Mouse (Mus musculus) testis, adult 2 months (tissue): ENCODE results near the gene Apbb1. TPM values are rescaled to one million over a fixed set of nuclear protein-coding genes. Genes with fewer than 3 reads are reported as not detected.

Experiments
- H3K27ac ChIP-seq: fragments of 200-500 bp; 2 replicates; pipeline ENCODE4 v1.5.1; 2012; ENCODE audit warnings: low read depth, low read length; ENCODE audit not compliant: control insufficient read depth, insufficient read depth
- H3K27me3 ChIP-seq: fragments of 200-500 bp; 2 replicates; pipeline ENCODE4 v1.6.1; 2012; ENCODE audit warnings: mild to moderate bottlenecking, low read length, moderate library complexity; ENCODE audit not compliant: control insufficient read depth, insufficient read depth
- H3K36me3 ChIP-seq: fragments of 200-500 bp; 2 replicates; pipeline ENCODE4 v1.6.1; 2012; ENCODE audit warnings: mild to moderate bottlenecking, low read length; ENCODE audit not compliant: control insufficient read depth, insufficient read depth
- H3K4me1 ChIP-seq: fragments of 200-500 bp; 2 replicates; pipeline ENCODE4 v1.6.1; 2012; ENCODE audit warnings: low read length; ENCODE audit not compliant: control insufficient read depth, insufficient read depth
- H3K4me3 ChIP-seq: fragments of 200-500 bp; 2 replicates; pipeline ENCODE4 v1.5.1; 2012; ENCODE audit warnings: low read depth, mild to moderate bottlenecking, low read length, moderate library complexity, mixed read lengths; ENCODE audit not compliant: control insufficient read depth
- CTCF ChIP-seq: fragments of 200-500 bp; IDR thresholded peaks from 2 replicates; pipeline ENCODE4 v1.5.1; 2012; ENCODE audit warnings: low read depth, mild to moderate bottlenecking, inconsistent platforms, low read length, moderate library complexity; ENCODE audit not compliant: control insufficient read depth, insufficient read depth, insufficient replicate concordance
- POLR2A ChIP-seq: fragments of 200-500 bp; IDR thresholded peaks from 2 replicates; pipeline ENCODE4 v1.6.1; 2012; ENCODE audit warnings: low read depth, mild to moderate bottlenecking, inconsistent platforms, low read length, moderate library complexity; ENCODE audit not compliant: control insufficient read depth
- polyA plus RNA-seq: library from polyadenylated mRNA; depleted of rRNA; stranded (reverse); fragments of >200 nt; gene quantifications from 2 replicates; pipeline ENCODE4 v1.2.3, GENCODE M21; 2012; rRNA removed

The Apbb1 gene
- 33.9 and 37.4 TPM in 2 replicates for polyA plus RNA-seq

DNA sequence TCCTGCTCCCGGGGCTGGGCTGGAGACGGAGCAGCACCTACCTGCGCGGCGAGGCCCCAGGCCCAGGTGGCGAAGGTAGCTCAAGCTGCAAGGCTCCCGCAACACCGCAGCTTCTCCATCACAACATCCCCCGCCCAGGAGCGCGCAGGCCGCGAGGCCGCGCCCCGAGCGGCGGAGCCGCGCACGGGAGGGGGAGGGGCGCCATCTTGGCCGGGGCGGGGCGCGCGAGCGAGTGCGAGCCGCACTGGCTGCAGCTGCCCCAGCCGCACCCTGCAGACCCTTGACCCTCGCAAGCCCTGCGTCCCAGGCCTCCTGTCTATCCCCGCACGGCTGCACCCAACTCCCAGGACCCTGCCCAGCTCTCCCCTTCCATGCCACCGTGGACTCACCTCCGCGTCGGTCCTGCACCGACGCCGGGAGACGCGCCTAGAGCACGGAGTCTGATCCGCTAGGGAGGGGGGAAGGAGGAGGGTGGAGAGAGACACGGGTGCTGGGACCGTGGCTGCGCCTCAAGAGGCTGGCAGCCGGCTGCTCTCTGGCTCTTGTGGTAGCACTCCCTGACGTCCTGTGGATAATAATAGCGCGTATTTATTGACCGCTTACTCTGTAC lies at the start of gene Apbb1:
Gene Apbb1, minus strand, starts transcription at position 560 of the 610 bp plus-strand sequence.
- H3K27me3 ChIP-seq: no peaks in the 10 kb centered on the region
- peak within 1 kb of the TSS; percentile 93 for H3K4me3 ChIP-seq
- H3K27ac ChIP-seq: peak within 1 kb of the TSS; percentile 70
- H3K36me3 ChIP-seq: no peaks in the 10 kb centered on the region
- TF ChIP-seq POLR2A (0 out of 2 replicates have a peak, but pooled peaks have one; percentile 22), CTCF (no peak)
- peaks cover 3% of the 10 kb centered on the region for H3K4me1 ChIP-seq

DNA sequence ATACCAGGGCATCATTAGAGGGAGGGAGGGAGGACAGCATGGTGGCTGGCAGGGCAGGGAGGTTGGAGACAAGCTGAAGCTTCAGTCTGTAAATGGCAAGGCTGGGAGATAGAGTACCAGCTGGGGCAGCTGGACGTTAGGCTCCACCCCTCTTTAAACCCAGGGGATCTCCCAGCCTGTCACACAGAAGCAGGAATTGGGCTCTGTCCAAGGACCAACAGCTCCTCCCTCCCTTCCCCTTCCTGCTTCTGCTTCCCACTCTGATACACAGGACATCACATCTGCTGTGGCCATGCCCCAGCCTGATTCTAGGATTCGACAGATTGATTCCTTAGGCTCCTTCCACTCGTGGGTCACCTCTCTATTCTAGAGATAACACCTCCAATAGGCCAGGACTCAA lies 47.2 kb upstream of the Apbb1 start:
- H3K27me3 ChIP-seq: no peaks in the 10 kb centered on the region
- no peak overlapping the region for H3K27ac ChIP-seq
- TF ChIP-seq POLR2A (no peak), CTCF (no peak)
- H3K4me3 ChIP-seq: no peak overlapping the region
- H3K4me1 ChIP-seq: peaks cover 4% of the 10 kb centered on the region
- no peaks in the 10 kb centered on the region for H3K36me3 ChIP-seq

DNA sequence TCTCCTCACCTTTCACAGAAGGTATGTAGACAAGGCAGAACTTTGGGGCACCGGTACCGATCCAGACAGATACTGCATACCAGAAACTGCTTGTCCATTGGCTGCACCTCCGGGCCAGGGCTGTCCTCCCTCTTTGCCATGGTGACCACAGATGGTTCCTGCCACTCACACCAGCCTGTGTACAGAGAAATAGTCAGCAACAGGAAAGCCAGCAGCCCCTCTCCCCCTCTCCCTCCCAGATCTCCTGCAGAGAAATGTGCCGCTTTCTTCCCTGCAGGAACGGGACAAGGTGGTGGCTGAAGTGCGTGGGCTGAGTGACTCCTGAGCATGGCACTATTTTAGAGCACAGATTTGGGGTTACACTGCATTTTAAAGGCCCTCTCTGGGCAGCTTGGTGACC lies 43.9 kb upstream of the Apbb1 start:
- Histone ChIP-seq H3K27ac (no peak overlapping the region), H3K27me3 (no peaks in the 10 kb centered on the region), H3K36me3 (no peaks in the 10 kb centered on the region), H3K4me3 (no peak overlapping the region), H3K4me1 (peaks cover 5% of the 10 kb centered on the region)
- TF ChIP-seq CTCF (no peak), POLR2A (no peak)

DNA sequence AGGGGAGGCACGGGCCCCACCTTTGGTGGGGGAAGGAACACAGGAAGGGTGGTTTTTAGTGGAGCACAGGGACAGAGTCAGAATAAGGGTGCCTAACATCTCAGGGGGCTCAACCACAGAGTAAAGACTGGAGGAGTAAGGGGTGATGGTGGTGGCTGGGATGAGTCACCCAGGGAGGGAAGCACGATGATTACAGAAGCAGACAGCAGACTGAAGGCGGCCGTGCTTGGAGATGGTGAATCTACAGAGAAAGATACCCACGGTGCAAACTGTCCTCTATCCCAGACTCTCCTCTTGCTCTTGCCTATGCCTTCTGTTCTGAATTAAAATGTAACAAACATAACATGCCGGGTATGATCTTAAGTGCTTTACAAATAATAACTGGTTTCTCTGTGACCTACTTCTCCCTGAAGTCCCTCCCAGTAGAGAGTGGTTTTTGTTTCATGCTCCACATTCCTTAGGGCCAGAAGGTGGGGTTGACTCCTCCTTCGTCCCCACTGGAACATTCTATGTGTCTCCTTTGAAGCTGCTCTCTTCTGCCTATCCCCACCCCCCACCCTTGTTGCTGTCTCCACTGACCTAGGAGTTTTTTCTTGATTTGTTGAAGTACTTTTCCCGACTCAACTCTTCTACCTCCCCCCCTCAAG lies 40.3 kb upstream of the Apbb1 start:
- TF ChIP-seq POLR2A (no peak), CTCF (no peak)
- Histone ChIP-seq H3K4me3 (no peak overlapping the region), H3K36me3 (no peaks in the 10 kb centered on the region), H3K27ac (no peak overlapping the region), H3K4me1 (peaks cover 5% of the 10 kb centered on the region), H3K27me3 (no peaks in the 10 kb centered on the region)

DNA sequence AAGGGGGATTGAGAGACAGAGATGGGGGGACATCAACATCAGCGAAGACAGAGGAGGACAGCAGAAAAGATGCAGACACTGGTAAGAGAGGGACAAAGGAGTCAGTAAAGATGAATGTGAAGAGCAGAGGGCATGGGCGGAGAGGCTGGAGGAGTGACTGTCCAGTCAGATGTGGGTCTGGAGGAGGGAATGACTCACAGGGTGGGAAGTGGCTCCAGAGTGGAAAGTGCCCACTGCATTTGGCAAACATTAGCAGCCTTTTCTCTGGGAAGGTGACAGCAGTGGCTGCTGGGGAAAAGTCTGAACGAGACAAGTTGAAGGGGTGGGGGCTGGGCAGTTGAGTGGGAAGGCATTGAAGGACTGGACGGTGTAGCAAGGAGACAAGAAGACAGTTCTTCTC lies 39.6 kb upstream of the Apbb1 start:
- TF ChIP-seq CTCF (no peak), POLR2A (no peak)
- Histone ChIP-seq H3K4me1 (peaks cover 5% of the 10 kb centered on the region), H3K27ac (no peak overlapping the region), H3K4me3 (no peak overlapping the region), H3K36me3 (no peaks in the 10 kb centered on the region), H3K27me3 (no peaks in the 10 kb centered on the region)

DNA sequence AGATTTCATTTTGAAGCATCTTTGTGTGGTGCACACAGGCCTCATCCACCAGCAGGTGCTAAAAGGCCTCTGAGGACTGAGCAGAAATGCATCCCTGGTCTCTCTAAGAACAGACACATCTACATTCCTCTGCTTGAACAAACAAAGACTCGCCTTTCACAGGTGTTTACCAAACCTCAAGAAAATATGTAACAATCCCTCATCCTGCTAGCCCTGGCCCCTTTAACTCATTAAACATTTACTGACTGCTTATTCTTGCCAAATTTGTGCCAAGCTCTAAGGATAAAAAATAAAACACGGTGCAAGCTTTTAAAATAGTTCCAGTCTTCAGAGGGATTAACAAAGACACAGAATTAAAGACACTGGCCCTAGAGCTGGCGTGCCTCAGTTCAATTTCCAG lies 38.2 kb upstream of the Apbb1 start:
- Histone ChIP-seq H3K4me3 (no peak overlapping the region), H3K27ac (no peak overlapping the region), H3K4me1 (peaks cover 5% of the 10 kb centered on the region), H3K27me3 (no peaks in the 10 kb centered on the region), H3K36me3 (no peaks in the 10 kb centered on the region)
- TF ChIP-seq POLR2A (no peak), CTCF (no peak)

DNA sequence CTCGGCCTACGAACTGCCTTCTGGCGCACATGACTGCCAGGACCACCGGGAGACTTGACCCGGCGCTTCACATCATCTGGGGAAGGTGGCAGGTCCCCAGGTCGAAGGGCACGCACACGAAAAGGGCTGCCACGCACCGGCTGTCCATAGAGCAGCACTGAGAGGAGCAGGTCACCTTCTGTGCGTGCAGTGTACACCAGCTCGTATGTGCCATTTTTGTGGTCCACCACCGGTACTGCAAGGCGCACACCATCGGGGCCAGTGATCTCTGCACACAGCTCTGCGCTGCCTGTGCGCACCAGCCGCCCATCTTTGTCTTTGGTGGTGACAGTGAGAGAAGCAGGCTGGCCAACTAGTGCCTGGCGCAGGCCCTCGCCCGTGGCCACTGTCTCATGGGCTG lies 36.4 kb upstream of the Apbb1 start:
- Histone ChIP-seq H3K36me3 (no peaks in the 10 kb centered on the region), H3K27me3 (no peaks in the 10 kb centered on the region), H3K4me3 (no peak overlapping the region), H3K4me1 (peaks cover 5% of the 10 kb centered on the region), H3K27ac (no peak overlapping the region)
- TF ChIP-seq POLR2A (no peak), CTCF (no peak)
